Mouse (Mus musculus): ENCODE data around the gene March9.
"Not testable (repeated sequence)": the region's sequence is repeated elsewhere in the genome, so short reads cannot be mapped to it uniquely, and the experiment has no call there.

March9 gene

DNA sequence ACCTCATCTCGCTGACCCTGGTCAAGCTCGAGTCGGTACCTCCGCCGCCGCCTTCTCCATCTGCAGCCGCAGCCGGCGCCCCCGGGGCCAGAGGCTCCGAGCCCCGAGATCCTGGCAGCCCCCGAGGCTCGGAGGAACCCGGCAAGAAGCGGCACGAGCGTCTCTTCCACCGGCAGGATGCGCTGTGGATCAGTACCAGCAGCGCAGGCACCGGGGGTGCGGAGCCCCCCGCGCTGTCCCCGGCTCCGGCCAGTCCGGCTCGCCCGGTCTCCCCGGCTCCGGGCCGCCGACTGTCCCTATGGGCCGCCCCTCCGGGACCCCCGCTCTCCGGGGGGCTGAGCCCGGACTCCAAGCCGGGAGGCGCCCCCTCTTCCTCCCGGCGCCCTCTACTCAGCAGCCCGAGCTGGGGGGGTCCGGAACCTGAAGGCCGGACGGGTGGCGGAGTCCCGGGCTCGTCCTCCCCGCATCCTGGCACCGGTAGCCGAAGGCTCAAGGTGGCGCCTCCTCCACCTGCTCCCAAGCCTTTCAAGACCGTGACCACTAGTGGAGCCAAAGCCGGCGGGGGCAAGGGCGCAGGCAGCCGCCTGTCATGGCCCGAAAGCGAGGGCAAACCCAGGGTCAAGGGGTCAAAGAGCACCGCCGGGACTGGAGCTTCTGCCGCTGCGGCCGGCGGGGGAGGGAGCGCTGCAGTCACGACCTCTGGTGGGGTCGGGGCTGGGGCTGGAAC, 19.8 kb upstream of the March9 start:
- peak; percentile 77 for DNase-seq

DNA sequence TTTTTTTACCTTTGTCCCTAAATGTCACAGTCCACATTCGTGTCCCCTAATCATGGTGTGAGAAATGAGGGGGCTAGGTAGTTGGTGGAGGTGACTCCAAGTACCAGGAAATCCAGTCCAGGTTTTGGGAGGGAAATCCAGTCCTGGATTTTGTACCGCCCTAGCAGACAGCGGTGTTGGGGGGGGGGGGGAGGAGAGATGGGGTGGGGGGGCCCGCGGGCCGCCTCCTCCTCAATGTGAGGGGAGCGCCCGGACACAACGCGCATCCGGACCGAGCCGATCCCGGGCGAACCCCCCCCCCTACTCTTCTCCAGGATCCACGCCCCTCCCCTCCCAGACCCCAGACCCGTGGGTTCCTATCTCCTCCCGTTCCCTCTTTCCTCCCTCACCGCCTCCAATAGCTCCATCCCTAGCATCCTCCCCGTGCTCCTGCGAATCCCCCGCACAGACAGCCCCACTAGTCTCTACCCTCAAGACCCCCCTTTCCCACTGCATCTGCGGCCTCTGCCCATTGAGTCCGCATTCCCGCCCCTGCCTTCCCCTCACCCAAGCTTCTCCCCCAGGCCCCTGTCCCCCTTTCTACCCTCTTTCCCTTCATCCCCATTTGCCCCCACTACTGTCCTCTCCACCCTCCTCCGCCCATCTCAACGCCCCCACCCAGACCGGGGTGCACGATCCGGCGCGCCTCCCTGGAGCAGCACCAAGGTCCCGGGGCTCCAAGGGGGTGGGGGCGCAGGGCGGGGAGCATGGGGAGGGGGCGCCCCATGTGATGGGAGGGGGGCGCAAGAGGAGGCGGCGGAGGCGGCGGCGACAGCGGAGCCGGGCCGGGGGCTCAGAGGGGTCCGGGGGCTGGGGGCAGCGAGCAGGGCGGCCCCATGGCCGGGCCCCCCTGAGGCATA, 18.9 kb upstream of the March9 start:
- peak; percentile 83 for DNase-seq

GRCm38 (mm10) chr10:127078001-127078676, 18.2 kb upstream of the March9 start:
- no peak for DNase-seq

DNA sequence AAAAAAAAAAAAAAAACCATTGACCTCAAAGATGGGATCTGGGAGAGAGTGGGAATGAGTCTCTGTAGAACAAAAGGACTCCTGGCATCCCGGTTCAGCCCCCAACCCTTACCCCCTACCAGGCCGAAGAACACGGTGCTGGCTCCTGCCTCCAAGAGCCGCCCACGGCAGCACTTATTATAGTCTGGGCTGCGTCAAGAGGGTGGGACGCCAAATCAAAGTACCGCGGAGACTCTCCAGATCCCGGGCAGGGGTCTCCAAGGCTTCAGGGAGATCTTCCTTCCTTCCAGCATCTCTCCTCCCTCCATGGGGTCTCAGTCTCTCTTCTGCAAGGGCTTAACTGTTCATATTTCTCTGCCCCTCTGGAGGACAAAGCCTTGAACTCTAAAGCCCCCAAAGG, 17.5 kb upstream of the March9 start:
- no peak for DNase-seq

GRCm38 (mm10) chr10:127076082-127076481, 16.1 kb upstream of the March9 start:
- DNase-seq: no peak

DNA sequence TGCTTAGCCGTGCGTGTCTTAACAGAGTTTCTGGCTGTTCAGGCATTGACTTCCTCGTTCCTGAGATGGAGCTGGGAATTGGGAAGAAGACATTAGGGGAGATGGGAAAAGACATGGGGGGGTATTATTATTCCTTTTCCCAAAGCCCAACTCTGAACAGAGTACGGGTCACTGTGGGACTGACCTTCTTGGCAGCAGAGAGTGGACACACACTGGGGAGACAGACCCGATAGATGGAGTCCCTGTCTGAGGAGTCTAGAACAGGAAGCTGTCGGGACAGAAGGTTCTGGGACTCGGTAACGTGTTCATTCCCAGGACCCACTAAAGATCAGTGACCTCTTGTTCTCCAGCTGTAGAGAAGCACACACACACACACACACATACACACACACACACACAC, 15.7 kb upstream of the March9 start:
- no peak for DNase-seq

DNA sequence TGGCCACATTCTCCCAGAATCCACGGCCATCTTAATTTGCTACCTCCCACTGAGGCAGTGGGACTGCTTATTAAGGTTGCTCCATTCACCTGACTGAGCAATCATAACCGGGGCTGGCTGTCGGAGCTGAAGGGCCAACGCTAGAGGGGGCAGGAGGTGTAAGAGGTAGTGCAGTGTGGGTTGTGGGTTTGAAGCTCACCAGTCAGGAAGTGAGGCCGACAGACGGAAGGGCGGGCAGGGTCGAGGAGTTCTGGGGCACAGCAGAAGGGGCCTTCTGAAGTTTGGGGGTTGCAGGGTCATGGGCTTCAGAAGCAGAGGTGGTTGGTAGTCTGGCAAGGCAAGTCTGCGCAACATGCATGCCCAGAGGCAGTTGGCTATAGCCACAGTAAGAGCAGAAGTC, 15.1 kb upstream of the March9 start, which contains the start of gene Agap2:
Gene Agap2, plus strand, starts transcription at position 205 of the 400 bp plus-strand sequence.
- no peak for DNase-seq

- no peak for DNase-seq
Observed at GRCm38 (mm10) chr10:127073981-127074380, 14.0 kb upstream of the March9 start.

DNA sequence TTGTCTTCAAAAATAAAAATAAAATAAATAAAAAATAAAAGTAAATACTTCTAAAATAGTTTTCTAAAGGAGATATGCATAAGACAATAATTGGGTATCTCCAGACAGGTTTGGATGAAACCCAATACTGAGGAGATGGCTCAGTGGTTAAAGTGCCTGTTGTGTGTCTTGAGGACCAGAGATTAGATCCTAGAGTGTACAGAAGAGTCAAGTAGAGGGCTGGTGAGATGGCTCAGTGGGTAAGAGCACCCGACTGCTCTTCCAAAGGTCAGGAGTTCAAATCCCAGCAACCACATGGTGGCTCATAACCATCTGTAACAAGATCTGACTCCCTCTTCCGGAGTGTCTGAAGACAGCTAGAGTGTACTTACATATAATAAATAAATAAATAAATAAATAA, 13.0 kb upstream of the March9 start:
- DNase-seq: not testable (repeated sequence)

GRCm38 (mm10) chr10:127072270-127072669, 12.3 kb upstream of the March9 start:
- not testable (repeated sequence) for DNase-seq

GRCm38 (mm10) chr10:127071203-127071602, 11.2 kb upstream of the March9 start:
- DNase-seq: no peak

DNA sequence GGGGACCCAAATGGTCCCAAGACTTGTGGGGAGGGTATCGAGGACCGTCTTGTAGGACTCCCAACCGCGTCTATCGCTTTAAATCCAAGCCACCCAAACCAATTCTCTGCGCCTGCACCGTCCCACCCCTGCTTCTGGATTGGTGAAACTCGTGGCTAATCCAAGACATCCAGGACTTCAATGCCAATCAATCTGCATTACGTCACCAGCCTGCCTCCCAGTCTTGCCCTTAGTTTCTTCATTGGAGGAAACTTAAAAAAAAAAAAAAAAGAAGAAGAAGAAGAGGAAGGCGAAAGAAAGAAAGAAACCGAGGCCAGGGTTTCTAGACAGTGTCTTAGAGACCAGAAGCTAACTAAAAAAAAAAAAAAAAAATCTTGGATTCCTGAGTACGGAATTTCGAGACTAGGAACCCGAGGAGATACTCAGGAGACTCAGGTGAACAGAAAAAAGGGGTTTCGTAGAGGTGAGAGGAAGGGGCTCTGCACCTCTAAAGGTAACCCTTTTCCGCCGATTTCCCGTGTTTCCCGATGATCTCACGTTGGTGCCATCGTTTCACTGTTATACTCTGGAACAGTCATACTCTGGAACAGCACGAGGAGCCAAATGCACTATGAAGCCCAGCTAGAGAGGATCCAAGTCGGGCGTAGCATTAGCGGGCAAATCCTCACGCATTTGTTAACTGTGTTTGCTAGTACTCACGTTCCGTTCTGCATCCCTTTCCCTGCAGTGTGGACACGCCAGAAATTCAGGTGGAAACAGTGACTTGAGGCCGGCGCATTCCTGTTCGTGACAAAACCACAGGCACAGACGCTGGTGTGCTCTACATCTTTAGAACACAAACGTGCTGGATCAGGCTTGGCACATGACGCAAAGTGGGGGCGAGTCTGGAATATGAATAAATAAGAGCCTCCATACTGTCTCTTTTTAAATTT, 10.5 kb upstream of the March9 start, which contains the start of gene Tspan31:
Gene Tspan31, minus strand, starts transcription at position 75 of the 932 bp plus-strand sequence.
- peak; percentile 97 for DNase-seq

GRCm38 (mm10) chr10:127069281-127070189, 9.6 kb upstream of the March9 start:
- peak; percentile 30 for DNase-seq

DNA sequence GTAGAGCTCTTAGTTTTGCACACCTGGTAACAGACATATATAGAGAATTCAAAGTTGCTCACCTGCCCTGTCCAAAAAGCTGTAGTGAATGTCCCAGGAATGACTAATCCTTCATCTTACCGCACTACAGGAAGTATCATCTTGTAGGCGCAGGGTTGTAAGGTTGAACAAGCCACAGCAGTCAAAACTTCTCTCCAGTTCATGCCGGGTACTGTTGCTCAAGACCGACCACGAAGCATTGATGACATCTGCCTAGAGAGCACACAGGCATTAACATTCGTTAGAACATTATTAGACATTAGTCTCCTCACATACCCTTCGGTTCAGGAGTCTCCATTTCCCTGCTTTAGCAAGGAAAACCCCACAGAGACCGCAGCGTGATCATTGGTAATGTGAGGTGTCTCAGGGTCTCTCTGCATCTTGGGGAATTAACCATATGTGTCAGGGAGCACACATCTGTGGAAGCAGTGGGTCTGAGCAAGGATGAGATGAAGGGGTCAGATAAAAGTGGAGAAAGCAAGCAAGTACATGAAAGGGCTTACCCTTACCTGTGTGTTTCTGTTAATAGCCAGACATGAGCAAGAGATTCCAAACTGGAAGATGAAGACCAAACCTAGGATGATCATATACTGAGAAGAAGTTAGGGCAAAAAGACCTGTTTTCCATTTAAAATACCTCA, 8.5 kb upstream of the March9 start:
- DNase-seq: peak; percentile 25

DNA sequence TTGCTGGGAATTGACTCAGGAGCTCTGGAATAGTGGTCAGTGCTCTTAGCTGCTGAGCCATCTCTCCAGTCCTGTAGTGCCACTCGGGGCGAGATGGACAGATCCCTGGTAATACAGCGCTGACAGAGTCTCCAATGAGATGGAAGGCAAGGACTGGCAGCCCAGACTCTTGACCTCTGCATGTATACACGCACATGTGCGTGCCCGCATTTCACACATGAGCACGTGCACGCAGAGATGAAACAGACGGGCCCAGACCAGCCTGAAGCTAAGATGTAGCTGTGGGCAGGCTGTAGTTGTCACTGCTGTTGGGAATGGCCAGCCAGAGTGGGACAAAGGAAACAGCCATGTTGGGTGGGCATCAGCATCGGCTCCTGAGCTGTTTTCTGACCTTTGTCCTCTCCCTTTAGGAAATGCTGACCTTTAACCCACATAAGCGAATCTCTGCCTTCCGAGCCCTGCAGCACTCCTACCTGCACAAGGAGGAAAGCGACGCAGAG, 6.6 kb upstream of the March9 start:
- DNase-seq: no peak

DNA sequence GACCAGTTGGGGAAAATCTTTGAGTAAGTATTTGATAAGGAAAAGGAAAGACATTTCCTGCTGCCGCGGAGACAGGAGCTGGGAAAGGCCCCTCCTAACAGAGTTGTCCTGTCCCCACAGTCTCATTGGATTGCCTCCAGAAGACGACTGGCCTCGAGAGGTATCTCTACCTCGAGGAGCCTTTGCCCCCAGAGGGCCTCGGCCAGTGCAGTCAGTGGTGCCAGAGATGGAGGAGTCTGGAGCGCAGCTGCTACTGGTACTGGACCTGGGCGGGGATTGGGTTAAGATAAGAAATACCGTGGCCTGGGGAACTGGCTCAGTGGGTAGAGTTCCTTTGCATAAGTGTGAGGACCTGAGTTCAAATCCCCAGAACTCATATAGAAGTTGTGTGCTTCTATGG, 6.0 kb upstream of the March9 start:
- peak; percentile 48 for DNase-seq

- DNase-seq: peak; percentile 62
Observed at GRCm38 (mm10) chr10:127063913-127064870, 4.2 kb upstream of the March9 start.

DNA sequence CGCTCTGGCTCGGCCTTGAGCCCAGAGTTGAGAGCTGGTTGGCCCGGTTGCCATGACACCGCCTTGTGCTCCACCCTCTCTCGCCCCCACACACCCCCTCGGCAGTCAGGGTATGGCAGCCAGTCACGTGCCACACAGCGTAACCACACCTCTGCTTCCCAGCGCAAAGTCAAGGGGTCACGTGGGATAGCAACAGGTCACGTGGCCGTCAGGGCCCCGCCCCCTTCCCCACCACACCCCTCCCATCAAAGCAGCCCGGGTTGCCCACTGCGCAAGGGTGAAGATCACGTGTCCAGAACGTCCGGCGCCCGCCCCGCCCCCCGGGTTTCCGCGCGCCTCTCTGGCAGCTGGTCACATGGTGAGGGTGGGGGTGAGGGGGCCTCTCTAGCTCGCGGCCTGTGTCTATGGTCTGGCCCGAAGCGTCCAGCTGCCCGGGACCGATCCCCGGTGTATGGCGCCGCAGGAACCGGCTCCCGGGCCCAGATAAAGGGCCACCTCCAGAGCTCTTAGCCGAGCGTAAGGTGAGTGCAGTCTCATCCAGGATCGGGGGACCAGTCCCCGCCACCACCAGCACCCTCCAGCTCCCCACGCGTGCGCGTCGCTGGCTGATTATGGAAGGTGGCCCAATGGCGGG, 3.4 kb upstream of the March9 start, which contains the start of gene Cdk4:
Gene Cdk4, plus strand, starts transcription at position 296 of the 634 bp plus-strand sequence.
- peak; percentile 98 for DNase-seq

All from cerebellum, adult 9-10 months (tissue).